Mouse (Mus musculus) T-helper 17 cell (primary cell): ENCODE measurements around the gene Catip.

ENCODE experiments used
- in situ Hi-C, 2 experiments: fragments of 300-600 bp; cut with MboI, MseI; formaldehyde crosslinking; loops; 1 replicate in 1 of 2; 2 replicates in 1 of 2; pipeline ENCODE4 v1.15.1; 2025; ENCODE audit warnings: high pct_unique_total_duplicates in 2 of 2

Catip gene

GRCm38 (mm10) chr1:74379058-74379504, 17.2 kb downstream of the Catip start:
- in situ Hi-C loops: loop anchor here (25.0 kb wide), 2 partner anchors 92 to 1108 kb away; partner anchors contain the start of genes Aamp (in 1 of the 2), Chpf (in 1 of the 2), Gpbar1 (in 1 of the 2) and Pnkd (in 1 of the 2)

DNA sequence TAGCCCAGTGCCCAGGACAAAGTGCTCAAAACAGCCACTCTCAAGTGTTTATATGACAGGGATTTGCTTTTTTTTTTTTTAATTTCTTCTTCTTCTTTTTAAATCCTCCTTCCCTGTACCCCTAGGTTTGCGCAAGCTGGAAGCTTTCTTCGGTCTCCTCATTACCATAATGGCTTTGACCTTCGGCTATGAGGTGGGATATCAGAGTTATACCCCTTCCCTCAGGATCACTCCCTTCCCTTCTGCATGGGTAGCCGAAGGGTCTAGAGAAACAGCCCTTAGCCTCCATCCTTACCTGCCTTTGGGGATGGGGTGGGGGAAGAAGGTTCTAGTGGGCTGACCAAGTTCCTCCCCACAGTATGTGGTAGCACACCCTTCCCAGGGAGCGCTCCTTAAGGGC, 18.6 kb downstream of the Catip start:
- in situ Hi-C loops: loop anchor here (5.0 to 25.0 kb wide), 3 partner anchors 73 to 1107 kb away; partner anchors contain the start of genes Aamp (in 1 of the 2), Chpf (in 1 of the 2), Gpbar1 (in 1 of the 2) and Pnkd (in 1 of the 2)

GRCm38 (mm10) chr1:74381588-74382021, 19.7 kb downstream of the Catip start:
- in situ Hi-C loops: loop anchor here (5.0 to 25.0 kb wide), 3 partner anchors 74 to 1106 kb away; partner anchors contain the start of genes Aamp (in 1 of the 2), Chpf (in 1 of the 2), Gpbar1 (in 1 of the 2) and Pnkd (in 1 of the 2)

- in situ Hi-C loops: loop anchor here (5.0 to 25.0 kb wide), 3 partner anchors 76 to 1104 kb away; partner anchors contain the start of genes Aamp (in 1 of the 2), Chpf (in 1 of the 2), Gpbar1 (in 1 of the 2) and Pnkd (in 1 of the 2)
These were observed 21.5 kb downstream of the Catip start for GRCm38 (mm10) chr1:74383385-74383784.

GRCm38 (mm10) chr1:74384525-74384924, 22.6 kb downstream of the Catip start:
- in situ Hi-C loops: loop anchor here (5.0 to 25.0 kb wide), 3 partner anchors 77 to 1103 kb away; partner anchors contain the start of genes Aamp (in 1 of the 2), Chpf (in 1 of the 2), Gpbar1 (in 1 of the 2) and Pnkd (in 1 of the 2)

DNA sequence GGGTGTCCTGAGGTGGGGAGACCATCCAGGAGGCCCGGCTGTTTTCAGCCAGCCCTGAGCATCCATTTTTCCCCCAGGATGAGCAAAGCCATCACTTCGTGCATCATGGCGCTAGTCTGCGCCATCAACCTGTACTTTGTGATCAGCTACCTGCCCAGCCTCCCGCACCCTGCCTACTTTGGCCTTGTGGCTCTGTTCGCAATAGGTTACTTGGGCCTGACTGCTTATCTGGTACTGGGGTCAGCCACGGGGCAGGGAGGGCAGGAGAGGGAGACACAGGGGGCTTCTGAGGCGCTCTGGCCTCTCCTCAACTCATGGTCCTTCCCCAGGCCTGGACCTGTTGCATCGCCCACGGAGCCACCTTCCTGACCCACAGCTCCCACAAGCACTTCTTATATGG, 23.2 kb downstream of the Catip start:
- in situ Hi-C loops: loop anchor here (5.0 to 25.0 kb wide), 3 partner anchors 98 to 1102 kb away; partner anchors contain the start of genes Aamp (in 1 of the 2), Chpf (in 1 of the 2), Gpbar1 (in 1 of the 2) and Pnkd (in 1 of the 2)

DNA sequence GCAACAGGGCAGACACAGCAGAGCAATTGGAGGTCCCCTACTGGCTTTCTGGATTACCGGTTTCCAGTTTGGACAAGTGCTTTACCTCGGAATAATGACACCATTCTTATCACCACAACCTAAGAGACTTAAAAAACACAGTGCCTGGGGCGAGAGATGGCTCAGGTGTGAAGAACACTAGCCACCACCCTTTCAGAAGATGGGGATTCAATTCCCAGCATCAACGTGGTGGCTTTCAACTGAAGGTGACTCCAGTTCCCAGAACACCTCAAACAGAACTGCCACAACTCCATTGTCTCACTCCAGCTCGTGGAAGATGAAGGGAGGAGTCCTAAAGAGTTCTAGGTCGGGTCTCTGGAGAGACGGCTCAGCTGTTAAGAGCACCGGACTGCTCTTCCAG, 23.6 kb downstream of the Catip start:
- in situ Hi-C loops: loop anchor here (5.0 to 25.0 kb wide), 3 partner anchors 98 to 1102 kb away; partner anchors contain the start of genes Aamp (in 1 of the 2), Chpf (in 1 of the 2), Gpbar1 (in 1 of the 2) and Pnkd (in 1 of the 2)

DNA sequence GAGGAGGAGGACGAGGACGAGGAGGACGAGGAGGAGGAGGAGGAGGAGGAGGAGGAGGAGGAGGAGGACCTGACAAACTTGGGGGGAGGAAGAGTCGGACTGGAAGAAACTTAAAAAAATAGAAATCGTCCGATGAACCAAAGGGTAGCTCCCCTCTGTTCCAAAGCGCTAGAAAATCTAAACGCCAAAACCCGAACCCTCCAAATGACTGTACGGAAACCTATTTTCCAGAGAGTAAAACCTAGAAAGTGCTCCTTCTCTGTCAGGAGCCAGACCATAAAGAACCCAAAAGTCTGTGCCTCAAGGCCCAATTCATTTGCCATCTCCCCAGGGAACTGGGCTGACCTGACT, 24.4 kb downstream of the Catip start:
- in situ Hi-C loops: loop anchor here (5.0 to 25.0 kb wide), 3 partner anchors 99 to 1101 kb away; partner anchors contain the start of genes Aamp (in 1 of the 2), Chpf (in 1 of the 2), Gpbar1 (in 1 of the 2) and Pnkd (in 1 of the 2)

DNA sequence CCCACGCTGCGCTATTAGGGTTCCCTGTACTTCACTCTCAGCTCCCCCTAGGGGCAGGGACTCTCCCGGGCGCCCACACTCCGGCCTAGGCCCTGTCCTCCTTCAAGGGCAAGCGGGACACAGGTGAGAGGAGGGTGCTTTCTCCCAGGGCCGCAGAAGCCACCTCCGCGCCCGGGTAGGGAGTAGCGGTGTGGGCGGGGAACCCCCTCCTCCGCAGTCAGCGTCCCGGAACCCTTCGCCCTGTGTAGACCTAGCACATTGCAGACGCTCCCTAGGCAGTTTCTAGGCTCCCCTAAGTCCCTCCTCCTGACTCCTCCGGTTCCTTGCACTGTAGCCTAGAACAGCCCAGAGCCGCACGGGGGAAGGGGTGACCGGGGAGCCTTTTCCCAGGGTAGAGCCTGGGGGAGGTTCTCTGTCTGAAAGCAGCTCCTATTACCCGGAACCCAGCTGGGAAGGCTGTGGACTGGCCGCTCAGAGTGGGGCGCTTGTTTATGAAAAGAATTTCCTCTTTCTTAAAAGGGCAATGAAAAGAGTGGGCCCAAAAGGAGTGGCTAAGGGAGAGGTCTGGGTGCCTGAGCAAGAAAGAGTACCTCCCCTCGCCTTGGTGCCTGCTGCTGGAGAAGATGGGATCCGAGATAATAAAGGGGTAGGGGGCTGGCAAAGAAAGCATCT, 24.9 kb downstream of the Catip start:
- in situ Hi-C loops: loop anchor here (5.0 to 25.0 kb wide), 3 partner anchors 100 to 1100 kb away; partner anchors contain the start of genes Aamp (in 1 of the 2), Chpf (in 1 of the 2), Gpbar1 (in 1 of the 2) and Pnkd (in 1 of the 2)

- in situ Hi-C loops: loop anchor here (5.0 to 25.0 kb wide), 3 partner anchors 100 to 1100 kb away; partner anchors contain the start of genes Aamp (in 1 of the 2), Chpf (in 1 of the 2), Gpbar1 (in 1 of the 2) and Pnkd (in 1 of the 2)
These were observed 25.6 kb downstream of the Catip start for GRCm38 (mm10) chr1:74387386-74387988.

DNA sequence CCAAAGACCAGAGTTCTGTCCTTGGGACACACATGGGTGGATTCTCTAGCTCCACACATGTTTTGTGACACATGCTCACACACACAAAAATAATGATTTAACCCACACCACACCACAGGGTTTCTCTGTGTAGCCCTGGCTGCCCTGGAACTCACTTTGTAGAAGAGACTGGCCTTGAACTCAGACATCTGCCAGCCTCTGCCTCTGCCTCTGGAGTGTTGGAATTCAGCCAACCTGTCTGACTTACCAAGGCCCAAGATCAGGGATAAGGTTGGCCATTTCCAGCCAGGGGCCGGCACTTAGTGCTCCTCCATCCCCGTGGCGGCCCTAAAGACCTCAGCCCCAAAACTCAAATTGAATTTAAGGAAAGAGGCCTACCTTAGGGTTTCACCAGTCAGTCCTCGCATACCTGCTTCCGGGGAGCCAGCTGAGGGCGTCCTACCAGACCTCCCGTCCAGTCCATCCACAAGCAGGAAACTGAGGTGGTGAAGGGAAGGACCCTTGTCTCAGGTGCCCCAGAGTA, 26.6 kb downstream of the Catip start:
- in situ Hi-C loops: loop anchor here (5.0 to 25.0 kb wide), 3 partner anchors 101 to 1099 kb away; partner anchors contain the start of genes Aamp (in 1 of the 2), Chpf (in 1 of the 2), Gpbar1 (in 1 of the 2) and Pnkd (in 1 of the 2)

DNA sequence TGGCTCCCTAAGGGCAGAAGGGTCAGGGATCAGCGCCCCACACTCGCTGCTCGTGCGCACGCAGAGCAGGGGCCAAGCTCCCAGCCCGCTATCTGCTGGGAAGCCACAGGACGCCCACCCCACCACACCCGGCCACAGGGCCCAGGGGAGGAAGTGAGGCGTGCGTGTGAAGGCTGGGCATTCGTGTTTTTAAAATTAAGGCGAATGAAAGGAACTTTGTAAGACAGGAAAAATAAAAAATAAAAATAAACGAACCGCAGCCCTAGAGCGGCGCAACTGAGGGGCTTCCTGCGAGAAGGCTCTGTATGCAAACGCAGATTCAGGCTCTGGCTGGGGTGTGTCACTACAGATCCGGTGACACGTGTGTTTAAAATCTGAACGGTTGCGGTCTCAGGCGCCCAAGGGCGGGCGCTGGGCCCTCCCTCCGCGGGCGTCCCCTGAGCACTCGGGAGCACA, 28.0 kb downstream of the Catip start:
- in situ Hi-C loops: loop anchor here (5.0 to 25.0 kb wide), 3 partner anchors 103 to 1097 kb away; partner anchors contain the start of genes Aamp (in 1 of the 2), Chpf (in 1 of the 2), Gpbar1 (in 1 of the 2) and Pnkd (in 1 of the 2)

DNA sequence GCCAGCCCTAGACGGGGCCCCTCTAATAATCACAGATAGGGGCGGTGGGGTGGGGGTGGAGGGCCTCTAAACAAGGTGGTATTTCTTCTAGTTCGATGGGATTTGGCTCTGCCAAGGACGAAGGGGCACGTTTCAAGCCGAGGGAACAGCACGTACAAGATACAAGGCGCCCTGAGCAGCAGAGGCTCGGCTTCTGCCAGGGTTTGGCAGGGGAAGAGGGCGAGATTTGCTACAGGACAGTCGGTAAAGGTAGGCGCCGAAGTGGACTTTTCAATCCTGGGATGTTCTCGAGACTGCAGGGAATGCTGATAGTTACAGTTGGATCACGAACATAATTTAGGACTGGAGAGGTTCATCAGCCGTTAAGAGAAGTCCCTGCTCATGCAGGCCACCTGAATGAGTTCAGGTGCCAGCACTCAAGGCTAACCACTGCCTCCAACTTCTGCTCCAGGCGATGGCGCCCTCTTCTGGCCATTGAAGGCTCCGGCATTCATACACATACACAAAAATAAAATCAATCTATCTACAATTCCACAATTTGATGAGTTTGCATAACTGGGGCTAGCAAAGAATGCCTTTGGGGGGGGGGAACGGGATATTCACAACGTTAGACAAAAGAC, 28.5 kb downstream of the Catip start:
- in situ Hi-C loops: loop anchor here (25.0 kb wide), 2 partner anchors 103 to 1097 kb away; partner anchors contain the start of genes Aamp (in 1 of the 2), Chpf (in 1 of the 2), Gpbar1 (in 1 of the 2) and Pnkd (in 1 of the 2)

GRCm38 (mm10) chr1:74390924-74391748, 29.2 kb downstream of the Catip start, which contains the start of gene Ctdsp1:
Ctdsp1 (plus strand) TSS chr1:74391509.
- in situ Hi-C loops: loop anchor here (25.0 kb wide), 2 partner anchors 104 to 1096 kb away; partner anchors contain the start of genes Aamp (in 1 of the 2), Chpf (in 1 of the 2), Gpbar1 (in 1 of the 2) and Pnkd (in 1 of the 2)

DNA sequence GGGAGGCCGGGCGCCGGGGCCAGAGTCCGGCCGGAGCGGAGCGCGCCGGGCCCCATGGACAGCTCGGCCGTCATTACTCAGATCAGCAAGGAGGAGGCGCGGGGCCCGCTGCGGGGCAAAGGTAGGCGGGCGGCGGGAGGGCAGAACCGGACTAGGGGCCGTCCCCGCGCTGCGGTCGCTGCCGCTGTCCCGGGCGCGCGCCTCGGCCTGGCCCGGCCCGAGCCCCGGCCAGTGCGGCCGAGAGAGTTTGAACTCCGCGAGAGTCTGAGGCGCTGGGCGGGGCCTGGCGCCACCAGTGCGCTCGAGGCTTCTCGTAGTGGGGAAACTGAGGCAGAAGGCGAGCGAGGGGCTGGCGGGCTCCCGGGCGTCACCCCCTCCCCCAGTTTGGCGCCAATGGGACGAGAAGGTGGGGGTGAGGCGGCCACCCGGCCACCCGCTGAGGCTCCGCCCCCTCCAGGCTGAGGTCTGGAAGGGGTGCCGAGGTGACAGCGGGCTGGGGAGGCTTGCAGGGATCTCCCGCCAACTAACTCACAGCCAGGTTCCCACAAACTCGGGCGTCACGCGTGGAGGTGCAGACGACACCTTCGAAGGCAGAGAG, 30.0 kb downstream of the Catip start:
- in situ Hi-C loops: loop anchor here (25.0 kb wide), 2 partner anchors 105 to 1095 kb away; partner anchors contain the start of genes Aamp (in 1 of the 2), Chpf (in 1 of the 2), Gpbar1 (in 1 of the 2) and Pnkd (in 1 of the 2)

GRCm38 (mm10) chr1:74392446-74392994, 30.6 kb downstream of the Catip start:
- in situ Hi-C loops: loop anchor here (25.0 kb wide), 2 partner anchors 105 to 1095 kb away; partner anchors contain the start of genes Aamp (in 1 of the 2), Chpf (in 1 of the 2), Gpbar1 (in 1 of the 2) and Pnkd (in 1 of the 2)

DNA sequence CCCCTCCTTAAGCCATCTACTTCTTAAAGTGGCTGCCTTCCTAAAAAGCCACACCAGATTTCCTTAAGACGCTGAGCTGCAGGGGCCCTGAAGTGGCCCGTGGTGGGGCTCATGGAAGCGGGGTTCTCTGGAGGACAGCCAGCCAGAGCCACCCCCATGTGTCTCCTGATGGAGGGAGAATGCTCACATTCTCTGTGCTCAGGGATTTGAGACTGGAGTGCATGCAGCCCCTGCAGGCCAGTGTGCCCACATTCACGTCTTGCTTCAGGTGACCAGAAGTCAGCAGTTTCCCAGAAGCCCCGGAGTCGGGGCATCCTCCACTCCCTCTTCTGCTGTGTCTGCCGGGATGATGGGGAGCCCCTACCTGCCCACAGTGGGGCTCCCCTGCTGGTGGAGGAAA, 31.1 kb downstream of the Catip start:
- in situ Hi-C loops: loop anchor here (25.0 kb wide), 2 partner anchors 106 to 1094 kb away; partner anchors contain the start of genes Aamp (in 1 of the 2), Chpf (in 1 of the 2), Gpbar1 (in 1 of the 2) and Pnkd (in 1 of the 2)
